Mouse (Mus musculus) adrenal gland, adult 8-10 months (tissue): ENCODE measurements at regions not wholly inside any gene's neighbourhood (a gene's known extent, or its start where the extent isn't known, plus 50 kb on each side); places are given as distances from the start of the nearest gene placed in this dataset.
"Not testable (repeated sequence)": the region's sequence is repeated elsewhere in the genome, so short reads cannot be mapped to it uniquely, and the experiment has no call there.

Experiments
- DNase-seq: peaks from one replicate; pipeline ENCODE4 v3.0.0; 2022

DNA sequence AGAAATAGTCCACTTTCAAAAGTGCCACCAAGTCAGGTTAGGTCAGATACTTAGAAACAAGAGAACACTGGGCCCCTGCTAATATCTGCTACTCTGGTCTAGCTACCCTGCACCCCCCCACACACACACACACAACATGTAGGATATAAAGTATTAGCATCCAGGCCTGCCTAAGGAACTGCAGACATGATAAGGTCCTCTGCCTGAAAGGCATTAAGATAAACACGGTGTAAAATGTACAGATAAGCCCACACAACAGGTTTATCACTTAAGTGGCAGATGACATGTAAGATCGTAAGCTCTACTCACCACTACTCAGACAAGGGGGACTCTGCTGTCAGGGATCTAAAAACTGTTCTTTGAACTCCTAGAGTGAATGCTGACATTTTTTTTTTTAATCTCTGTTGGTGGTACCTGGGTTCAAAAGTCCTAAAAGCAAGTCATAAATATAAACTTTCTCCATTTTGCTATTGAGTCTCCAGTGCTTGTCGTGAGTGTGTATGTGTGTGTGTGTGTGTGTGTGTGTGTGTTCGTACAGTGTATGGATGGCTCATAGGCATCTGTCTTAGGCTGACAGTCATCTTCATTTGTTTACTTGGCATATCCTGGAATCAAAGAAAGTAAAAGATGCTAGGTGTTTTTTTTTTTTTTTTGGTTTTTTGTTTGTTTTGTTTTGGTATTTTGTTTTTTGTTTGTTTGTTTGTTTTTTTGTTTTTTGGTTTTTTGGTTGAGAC is 52.2 kb downstream of the Gm9817 start:
- no peak for DNase-seq

GRCm38 (mm10) chr13:45140616-45141015 is 62.1 kb downstream of the Gm9817 start:
- no peak for DNase-seq

- no peak for DNase-seq
These were observed 66.6 kb downstream of the Gm9817 start for GRCm38 (mm10) chr13:45145129-45145528.

- DNase-seq, result no peak
These were observed 77.7 kb downstream of the Gm9817 start for GRCm38 (mm10) chr13:45156223-45156622.

GRCm38 (mm10) chr13:45156982-45157381 is 78.5 kb downstream of the Gm9817 start:
- DNase-seq, result no peak

DNA sequence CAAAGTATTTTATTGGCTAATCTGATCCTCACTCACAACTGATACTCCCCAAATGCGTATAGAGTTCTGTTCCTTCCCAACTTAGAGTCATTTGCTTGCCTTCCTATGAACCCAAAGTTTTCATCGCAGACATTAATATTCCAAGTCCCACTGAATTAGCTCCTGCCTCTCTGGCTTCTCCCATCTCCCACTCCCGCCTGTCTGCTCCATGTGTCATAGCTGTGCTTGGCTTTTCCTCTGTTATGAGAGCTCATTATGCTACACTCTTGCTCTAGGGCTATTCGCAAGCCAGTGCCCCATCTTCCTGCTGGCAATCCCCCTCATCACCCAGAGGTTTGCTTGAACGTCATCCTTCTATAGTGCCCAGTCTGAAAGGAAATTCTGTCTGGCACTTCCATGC is 81.8 kb downstream of the Gm9817 start:
- DNase-seq, result no peak

DNA sequence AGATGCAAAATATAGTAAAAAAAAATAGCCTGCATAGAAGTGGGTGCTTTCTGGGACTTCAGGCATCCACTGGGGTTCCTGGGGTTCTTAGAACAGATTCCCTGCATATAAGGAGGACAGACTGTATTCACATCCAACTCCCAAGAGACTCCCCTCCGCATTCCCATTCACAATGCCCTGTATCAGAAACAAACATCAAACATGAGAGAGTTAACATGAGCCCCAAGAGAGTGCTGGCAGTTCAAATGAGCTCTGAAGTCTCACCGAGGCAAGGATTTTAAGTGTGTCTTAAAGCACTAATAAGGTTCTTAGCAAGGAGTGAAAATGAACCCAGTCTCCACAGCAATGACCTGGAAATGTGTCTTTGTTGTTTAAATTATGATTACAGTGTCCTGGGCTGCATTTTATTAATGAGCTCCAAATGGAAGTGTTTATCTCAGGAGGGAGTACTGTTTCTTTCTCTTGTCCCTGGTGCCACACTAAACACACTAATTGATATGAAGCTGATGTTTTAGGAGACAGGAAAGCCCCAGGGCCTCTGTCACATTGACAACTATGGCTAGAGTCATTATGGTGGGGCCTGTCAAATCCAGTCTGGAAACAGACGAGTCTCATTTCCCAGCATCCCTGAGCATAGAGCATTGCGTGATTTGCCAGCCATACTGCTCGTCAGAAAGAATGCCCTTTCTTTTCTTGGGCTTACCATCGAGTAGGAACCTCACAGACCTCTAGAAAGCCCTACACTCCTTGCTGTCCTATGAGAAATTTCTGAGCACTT is 85.7 kb downstream of the Gm9817 start:
- no peak for DNase-seq

DNA sequence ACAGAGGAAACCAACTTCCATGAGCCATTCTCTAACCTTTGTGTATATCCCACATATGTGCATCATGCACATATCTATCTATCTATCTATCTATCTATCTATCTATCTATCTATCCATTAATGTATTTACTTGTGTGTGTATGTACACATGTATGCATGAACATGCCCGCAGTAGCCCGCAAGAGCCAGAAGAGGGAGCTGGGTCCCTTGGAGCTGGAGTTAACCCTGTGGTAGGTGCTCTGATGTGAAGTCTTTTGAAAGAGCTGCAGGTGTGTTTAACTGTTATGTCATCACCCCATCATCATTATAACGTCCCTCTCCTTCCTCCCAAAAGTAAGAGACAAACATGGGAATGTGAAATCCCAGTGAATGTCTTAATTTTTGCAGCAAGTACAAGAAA is 86.7 kb downstream of the Gm9817 start:
- no peak for DNase-seq

GRCm38 (mm10) chr13:45169716-45170115 is 91.2 kb downstream of the Gm9817 start:
- DNase-seq, result no peak

DNA sequence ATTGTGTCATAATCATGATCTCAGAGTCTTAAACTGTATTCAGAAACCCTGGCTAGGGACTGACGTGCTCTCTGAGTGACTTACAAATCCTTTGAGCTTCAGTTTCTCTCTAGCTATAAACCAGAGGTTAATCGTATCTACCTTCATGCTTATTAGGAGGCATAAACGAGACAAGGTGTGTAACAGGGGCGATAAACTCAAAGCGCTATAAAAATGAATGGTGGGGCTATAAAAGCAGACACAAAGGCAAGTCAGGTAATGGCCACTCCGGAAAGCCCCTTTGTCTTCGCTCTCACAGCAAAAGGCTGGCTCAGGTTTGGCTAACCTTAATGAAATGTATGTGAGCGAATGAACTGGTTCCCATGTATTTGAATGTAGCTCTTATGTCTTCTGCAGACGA is 94.6 kb downstream of the Gm9817 start:
- DNase-seq, result no peak

- not testable (repeated sequence) for DNase-seq
These were observed 97.3 kb downstream of the Gm9817 start for GRCm38 (mm10) chr13:45175711-45176205.

DNA sequence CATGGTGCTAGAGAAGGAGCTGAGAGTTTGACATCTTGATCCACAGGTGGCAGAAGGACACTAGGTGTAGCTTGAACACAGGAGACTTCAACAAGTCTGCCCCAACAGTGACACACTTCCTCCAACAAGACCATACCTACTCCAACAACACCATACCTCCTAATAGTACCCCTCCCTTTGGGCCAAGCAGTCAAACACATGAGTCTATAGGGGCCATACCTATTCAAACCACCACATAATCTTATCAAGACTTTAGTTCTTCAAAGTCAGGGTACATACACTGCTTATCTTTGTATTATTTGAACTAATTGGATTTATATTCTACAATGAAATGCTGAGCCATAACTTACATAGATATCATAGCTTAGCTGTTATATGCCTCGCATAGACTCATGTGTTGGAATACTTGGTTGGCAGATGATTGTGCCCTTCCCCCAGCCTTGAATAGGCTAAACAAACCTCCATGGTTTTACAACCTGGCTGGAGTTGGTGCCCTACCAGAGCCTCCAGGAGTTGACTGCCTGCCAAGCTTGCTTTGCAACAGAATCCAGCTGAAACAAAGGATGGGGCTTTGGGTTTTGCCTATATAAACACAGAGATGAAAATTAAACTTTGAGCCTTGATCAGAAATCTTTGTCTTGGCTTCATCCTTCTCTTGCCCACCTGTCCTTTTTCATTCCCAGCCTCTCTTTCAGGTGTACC is 103.2 kb downstream of the Gm9817 start:
- no peak for DNase-seq

- DNase-seq, result no peak
These were observed 110.9 kb downstream of the Gm9817 start for GRCm38 (mm10) chr13:45189389-45189788.

DNA sequence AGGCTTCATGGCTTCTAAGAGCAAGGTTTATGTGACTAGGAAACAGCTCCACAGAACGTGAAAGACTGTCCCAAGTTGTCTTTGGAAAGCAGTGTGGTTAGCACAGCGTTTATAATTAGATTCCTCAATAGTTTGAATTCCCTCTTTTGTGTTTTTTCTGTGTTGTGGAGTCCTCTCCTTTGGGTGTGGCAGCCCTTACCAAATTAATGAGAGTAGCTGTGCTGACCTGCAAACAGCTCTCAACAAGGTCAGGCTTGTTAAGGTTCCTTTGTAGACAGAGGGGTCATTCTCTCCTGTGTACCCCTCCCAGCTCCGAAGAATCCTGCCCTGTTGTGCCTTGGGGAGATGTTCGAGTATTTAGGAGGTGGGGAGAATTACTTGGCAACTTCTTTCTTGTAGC is 111.7 kb downstream of the Gm9817 start:
- no peak for DNase-seq

DNA sequence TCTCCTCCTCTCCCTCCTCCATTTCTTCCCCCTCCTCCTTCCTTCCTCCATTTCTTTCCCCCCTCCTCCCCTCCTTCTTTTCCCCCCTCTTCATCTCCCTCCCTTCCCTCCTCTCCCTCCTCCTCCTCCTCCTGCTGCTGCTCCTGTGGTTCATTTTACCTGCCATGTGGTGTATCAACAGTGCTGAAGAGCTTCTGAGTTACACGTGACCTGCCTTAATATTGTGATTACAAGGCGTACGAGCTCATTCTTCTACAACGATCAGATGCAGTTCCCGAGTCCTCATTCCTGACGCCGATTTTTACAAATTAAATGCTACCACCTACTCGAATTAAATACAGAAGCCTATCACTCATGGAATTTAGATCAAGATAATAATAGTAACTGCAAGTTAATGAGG is 113.6 kb downstream of the Gm9817 start:
- DNase-seq, result no peak

DNA sequence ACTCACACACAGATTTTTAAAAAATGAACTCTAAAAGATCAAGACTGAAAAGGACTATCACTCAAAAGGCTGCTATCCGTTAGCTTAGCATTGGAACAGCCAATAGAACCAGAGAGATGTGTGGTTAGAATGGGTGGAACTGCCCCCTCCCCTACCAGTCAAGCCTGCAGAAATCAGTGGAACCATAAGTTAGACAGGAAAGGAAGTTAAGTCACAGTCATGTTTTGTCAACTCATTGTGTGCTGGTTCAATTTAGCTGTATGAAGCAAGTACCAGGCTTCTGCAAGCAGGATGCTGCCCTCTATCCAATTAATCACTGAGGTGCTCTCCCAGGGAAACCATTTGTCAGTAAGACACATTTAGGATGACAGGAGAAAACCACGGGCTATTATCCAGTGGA is 117.1 kb downstream of the Gm9817 start:
- DNase-seq, result no peak

- no peak for DNase-seq
These were observed 117.9 kb downstream of the Gm9817 start for GRCm38 (mm10) chr13:45196363-45196762.

DNA sequence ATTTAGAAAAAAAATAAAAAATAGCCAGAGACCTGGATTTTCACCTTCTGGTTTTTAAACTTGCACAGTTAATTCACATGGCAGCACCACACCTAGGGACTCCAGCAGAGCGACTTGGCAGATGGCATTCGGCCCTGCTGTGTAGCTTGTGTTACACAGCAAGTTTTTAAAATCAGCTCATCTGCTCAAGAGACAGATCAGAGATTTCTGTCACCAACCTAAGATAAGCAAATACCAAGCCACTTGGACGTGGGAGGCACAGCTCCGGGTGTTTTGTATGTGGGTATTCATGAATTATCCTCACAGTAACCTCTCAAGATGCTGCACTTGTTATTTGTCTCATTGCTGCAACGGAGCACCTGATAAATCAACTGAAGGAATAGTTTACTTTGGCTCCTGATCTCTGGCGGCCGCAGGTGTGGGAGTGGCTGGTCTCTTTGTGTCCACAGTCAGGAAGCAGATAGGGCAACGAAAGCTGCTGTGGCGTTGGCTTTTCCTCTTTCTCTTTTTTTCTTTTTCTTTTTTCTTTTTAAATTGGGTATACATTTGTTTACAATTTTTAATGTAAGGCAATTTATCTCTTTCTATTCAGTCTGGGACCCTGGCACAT is 122.1 kb downstream of the Gm9817 start:
- DNase-seq, result no peak

GRCm38 (mm10) chr13:45204856-45205255 is 126.4 kb downstream of the Gm9817 start:
- peak; percentile 73 for DNase-seq

GRCm38 (mm10) chr13:45208540-45209197 is 130.2 kb downstream of the Gm9817 start:
- DNase-seq, result no peak

DNA sequence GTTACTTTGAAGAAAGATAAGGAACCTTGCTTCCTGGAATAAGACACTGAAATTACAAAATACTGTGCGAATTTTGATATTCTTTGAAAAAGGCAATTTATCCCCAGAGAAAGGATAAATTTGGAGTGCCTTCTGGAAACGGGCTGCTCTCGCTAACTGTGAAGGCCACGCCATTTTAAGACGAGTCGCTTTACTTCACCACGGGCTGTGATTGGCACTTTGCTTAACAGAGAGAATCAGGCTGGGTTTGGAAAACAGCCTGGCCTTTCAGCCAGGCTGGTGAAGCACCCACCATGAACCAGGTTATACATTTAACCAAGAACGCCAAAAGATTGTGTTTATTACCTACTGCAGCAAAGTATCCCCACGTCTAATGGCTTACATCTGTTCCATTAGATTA is 132.7 kb downstream of the Gm9817 start:
- no peak for DNase-seq

- no peak for DNase-seq
These were observed 134.8 kb downstream of the Gm9817 start for GRCm38 (mm10) chr13:45213116-45213834.
